Mouse (Mus musculus) CH12.LX (cell line): Measurements from ENCODE around the gene Sptbn4. TPM values are rescaled to one million over a fixed set of nuclear protein-coding genes. Genes with fewer than 3 reads are reported as not detected.

Source experiments
- polyA plus RNA-seq: library from polyadenylated mRNA; unstranded; fragments of >175 nt; gene quantifications from 2 replicates; pipeline ENCODE4 v1.2.1, GENCODE M21; 2012; ENCODE audit warnings: low read depth; ENCODE audit not compliant: insufficient read length
- total RNA-seq, 2 experiments: library from RNA; depleted of rRNA; stranded (reverse); fragments of 300-350 nt in 1 of 2; fragments of >200 nt in 1 of 2; gene quantifications; 2 replicates each; pipeline ENCODE4 v1.2.3; 2012 to 2014

The Sptbn4 gene
- total and polyA plus RNA-seq, 3 experiments: 0.21 to 0.38 (median 0.24) TPM

Other genes starting within 250 kb of the Sptbn4 start
- gene Itpkc, start 219.0 kb downstream of the Sptbn4 start, total RNA-seq (2012; rRNA removed): 5.9 and 8.1 TPM in 2 replicates
- 3.2 and 4.0 TPM in 2 replicates for gene Itpkc, start 219.0 kb downstream of the Sptbn4 start, total RNA-seq (2014; rRNA removed)
- gene Itpkc, start 219.0 kb downstream of the Sptbn4 start, polyA plus RNA-seq: 4.0 and 4.1 TPM in 2 replicates
- gene Coq8b, start 214.7 kb downstream of the Sptbn4 start, total RNA-seq (2012; rRNA removed): 21.7 and 26.5 TPM in 2 replicates
- gene Coq8b, start 214.7 kb downstream of the Sptbn4 start, total RNA-seq (2014; rRNA removed): 16.0 and 19.7 TPM in 2 replicates
- 20.6 and 21.3 TPM in 2 replicates for gene Coq8b, start 214.7 kb downstream of the Sptbn4 start, polyA plus RNA-seq
- 1.5 and 2.3 TPM in 2 replicates for gene Numbl, start 189.3 kb downstream of the Sptbn4 start, total RNA-seq (2012; rRNA removed)
- 0.68 and 0.81 TPM in 2 replicates for gene Numbl, start 189.3 kb downstream of the Sptbn4 start, total RNA-seq (2014; rRNA removed)
- 2.7 and 2.9 TPM in 2 replicates for gene Numbl, start 189.3 kb downstream of the Sptbn4 start, polyA plus RNA-seq
- 1.8 and 2.6 TPM in 2 replicates for gene Ltbp4, start 110.0 kb downstream of the Sptbn4 start, total RNA-seq (2012; rRNA removed)
- gene Ltbp4, start 110.0 kb downstream of the Sptbn4 start, total RNA-seq (2014; rRNA removed): 0.16 and 0.43 TPM in 2 replicates
- gene Ltbp4, start 110.0 kb downstream of the Sptbn4 start, polyA plus RNA-seq: 1.2 and 1.5 TPM in 2 replicates
- gene Shkbp1, start 91.7 kb downstream of the Sptbn4 start, total RNA-seq (2012; rRNA removed): 26.2 and 30.8 TPM in 2 replicates
- gene Shkbp1, start 91.7 kb downstream of the Sptbn4 start, total RNA-seq (2014; rRNA removed): 17.7 and 23.3 TPM in 2 replicates
- gene Shkbp1, start 91.7 kb downstream of the Sptbn4 start, polyA plus RNA-seq: 50.0 and 62.8 TPM in 2 replicates
- 1.3 and 1.9 TPM in 2 replicates for gene Gm20479, start 90.3 kb downstream of the Sptbn4 start, total RNA-seq (2012; rRNA removed)
- 0.95 and 2.2 TPM in 2 replicates for gene Gm20479, start 90.3 kb downstream of the Sptbn4 start, total RNA-seq (2014; rRNA removed)
- gene Gm20479, start 90.3 kb downstream of the Sptbn4 start, polyA plus RNA-seq: 1.2 and 2.8 TPM in 2 replicates
- gene Blvrb, start 292 bp upstream of the Sptbn4 start, total RNA-seq (2012; rRNA removed): 6.3 and 9.4 TPM in 2 replicates
- 2.8 and 4.3 TPM in 2 replicates for gene Blvrb, start 292 bp upstream of the Sptbn4 start, total RNA-seq (2014; rRNA removed)
- 5.0 and 7.6 TPM in 2 replicates for gene Blvrb, start 292 bp upstream of the Sptbn4 start, polyA plus RNA-seq
- gene Sertad3, start 26.1 kb upstream of the Sptbn4 start, total RNA-seq (2012; rRNA removed): 2.6 and 2.8 TPM in 2 replicates
- gene Sertad3, start 26.1 kb upstream of the Sptbn4 start, total RNA-seq (2014; rRNA removed): 2.7 and 3.9 TPM in 2 replicates
- gene Sertad3, start 26.1 kb upstream of the Sptbn4 start, polyA plus RNA-seq: 1.8 and 2.7 TPM in 2 replicates
- gene Sertad1, start 39.2 kb upstream of the Sptbn4 start, total RNA-seq (2012; rRNA removed): 8.0 and 8.3 TPM in 2 replicates
- 8.1 and 9.1 TPM in 2 replicates for gene Sertad1, start 39.2 kb upstream of the Sptbn4 start, total RNA-seq (2014; rRNA removed)
- 5.0 and 7.4 TPM in 2 replicates for gene Sertad1, start 39.2 kb upstream of the Sptbn4 start, polyA plus RNA-seq
- 0.21 TPM in 2 replicates for gene Prx, start 51.6 kb upstream of the Sptbn4 start, total RNA-seq (2012; rRNA removed)
- 0.12 and 0.17 TPM in 2 replicates for gene Prx, start 51.6 kb upstream of the Sptbn4 start, total RNA-seq (2014; rRNA removed)
- 0.41 and 0.60 TPM in 2 replicates for gene Prx, start 51.6 kb upstream of the Sptbn4 start, polyA plus RNA-seq
- 0.04 TPM in 1 of 2 replicates, not detected in the other for gene Hipk4, start 75.6 kb upstream of the Sptbn4 start, total RNA-seq (2012; rRNA removed)
- gene Hipk4, start 75.6 kb upstream of the Sptbn4 start, total RNA-seq (2014; rRNA removed): 0.09 TPM in 1 of 2 replicates, not detected in the other
- 0.11 and 0.16 TPM in 2 replicates for gene Hipk4, start 75.6 kb upstream of the Sptbn4 start, polyA plus RNA-seq
- gene Pld3, start 105.5 kb upstream of the Sptbn4 start, total RNA-seq (2012; rRNA removed): 16.2 and 21.1 TPM in 2 replicates
- 6.0 and 6.2 TPM in 2 replicates for gene Pld3, start 105.5 kb upstream of the Sptbn4 start, total RNA-seq (2014; rRNA removed)
- gene Pld3, start 105.5 kb upstream of the Sptbn4 start, polyA plus RNA-seq: 13.5 and 14.1 TPM in 2 replicates
- 7.0 and 7.8 TPM in 2 replicates for gene 2310022A10Rik, start 105.5 kb upstream of the Sptbn4 start, total RNA-seq (2012; rRNA removed)
- 7.2 and 8.6 TPM in 2 replicates for gene 2310022A10Rik, start 105.5 kb upstream of the Sptbn4 start, total RNA-seq (2014; rRNA removed)
- gene 2310022A10Rik, start 105.5 kb upstream of the Sptbn4 start, polyA plus RNA-seq: 27.1 and 30.7 TPM in 2 replicates
- gene Akt2, start 143.9 kb upstream of the Sptbn4 start, total RNA-seq (2012; rRNA removed): 40.3 and 41.8 TPM in 2 replicates
- gene Akt2, start 143.9 kb upstream of the Sptbn4 start, total RNA-seq (2014; rRNA removed): 39.3 and 39.5 TPM in 2 replicates
- 77.1 and 77.3 TPM in 2 replicates for gene Akt2, start 143.9 kb upstream of the Sptbn4 start, polyA plus RNA-seq
- gene Ttc9b, start 206.2 kb upstream of the Sptbn4 start, total RNA-seq (2012; rRNA removed): 0.08 TPM in 1 of 2 replicates, not detected in the other
- gene Ttc9b, start 206.2 kb upstream of the Sptbn4 start, total RNA-seq (2014; rRNA removed): not detected in 2 replicates
- gene Ttc9b, start 206.2 kb upstream of the Sptbn4 start, polyA plus RNA-seq: not detected in 2 replicates
- gene Map3k10, start 226.9 kb upstream of the Sptbn4 start, total RNA-seq (2012; rRNA removed): 15.0 and 16.7 TPM in 2 replicates
- gene Map3k10, start 226.9 kb upstream of the Sptbn4 start, total RNA-seq (2014; rRNA removed): 7.2 and 7.8 TPM in 2 replicates
- gene Map3k10, start 226.9 kb upstream of the Sptbn4 start, polyA plus RNA-seq: 7.6 and 8.2 TPM in 2 replicates
- gene Zfp607b, start 241.7 kb upstream of the Sptbn4 start, total RNA-seq (2012; rRNA removed): 0.76 and 1.2 TPM in 2 replicates
- 0.93 and 0.97 TPM in 2 replicates for gene Zfp607b, start 241.7 kb upstream of the Sptbn4 start, total RNA-seq (2014; rRNA removed)
- 0.90 and 1.0 TPM in 2 replicates for gene Zfp607b, start 241.7 kb upstream of the Sptbn4 start, polyA plus RNA-seq